Mouse (Mus musculus) thymus, adult 2 months (tissue): ENCODE measurements at regions not wholly inside any gene's neighbourhood (a gene's known extent, or its start where the extent isn't known, plus 50 kb on each side); places are given as distances from the start of the nearest gene placed in this dataset.

Experiments used
- DNase-seq: peaks from one replicate; pipeline ENCODE4 v3.0.0; 2021
- H3K27ac ChIP-seq: fragments of 200-500 bp; 2 replicates; pipeline ENCODE4 v1.5.1; 2012; ENCODE audit warnings: low read length, control low read depth; ENCODE audit not compliant: control insufficient read depth, insufficient read depth
- H3K27me3 ChIP-seq: fragments of 200-500 bp; 2 replicates; pipeline ENCODE4 v1.6.1; 2012; ENCODE audit warnings: mild to moderate bottlenecking, low read length, moderate library complexity, mixed read lengths; ENCODE audit not compliant: control insufficient read depth, insufficient read depth
- H3K36me3 ChIP-seq: fragments of 200-500 bp; 2 replicates; pipeline ENCODE4 v1.6.1; 2012; ENCODE audit warnings: mild to moderate bottlenecking, low read length, moderate library complexity; ENCODE audit not compliant: control insufficient read depth, insufficient read depth
- H3K4me1 ChIP-seq: fragments of 200-500 bp; replicated peaks from 2 replicates; pipeline ENCODE4 v1.6.1; 2012; ENCODE audit warnings: low read length; ENCODE audit not compliant: control insufficient read depth, insufficient read depth
- H3K4me3 ChIP-seq: fragments of 200-500 bp; 2 replicates; pipeline ENCODE4 v1.5.1; 2012; ENCODE audit warnings: mild to moderate bottlenecking, low read length, control low read depth, moderate library complexity; ENCODE audit not compliant: control insufficient read depth, insufficient read depth
- CTCF ChIP-seq: fragments of 200-500 bp; IDR thresholded peaks from 2 replicates; pipeline ENCODE4 v1.5.1; 2012; ENCODE audit warnings: mild to moderate bottlenecking, control low read depth, low read length, moderate library complexity, borderline replicate concordance; ENCODE audit not compliant: control insufficient read depth, poor library complexity, insufficient read depth; ENCODE audit errors: extremely low read depth
- POLR2A ChIP-seq: fragments of 200-500 bp; IDR thresholded peaks from 2 replicates; pipeline ENCODE4 v1.6.1; 2012; ENCODE audit warnings: mild to moderate bottlenecking, low read length, control low read depth, moderate library complexity; ENCODE audit not compliant: control insufficient read depth, poor library complexity, insufficient read depth; ENCODE audit errors: extremely low read depth
- WGBS: fragments of 180-500 bp; shearing (Covaris S2); methylation state at CpG from one replicate; pipeline ENCODE4 v1.1.7; 2018; 5-methylcytosine and 5-hydroxymethylcytosine counted together

DNA sequence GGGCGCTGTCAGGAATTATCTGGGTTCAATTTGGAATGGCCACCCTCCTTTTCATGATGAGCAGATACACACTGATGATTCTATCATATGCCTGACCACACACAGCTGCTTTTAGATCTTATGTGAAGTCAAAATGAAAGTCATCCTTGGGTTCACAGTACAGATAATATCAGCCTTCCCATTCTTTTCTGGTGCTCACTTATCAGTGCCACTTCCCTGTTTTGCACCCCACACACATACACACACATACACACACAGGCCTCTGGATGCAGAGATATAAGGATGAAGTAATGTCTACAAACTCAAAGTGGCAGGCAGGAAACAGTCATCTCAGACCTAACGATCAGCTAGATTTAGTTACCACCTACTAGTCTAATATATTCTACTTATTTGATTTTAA, 52.9 kb upstream of the Oxtr start:
- H3K27ac ChIP-seq = no peak overlapping the region
- no peak for TF ChIP-seq POLR2A
- no peak for TF ChIP-seq CTCF
- WGBS = 58% methylated on average over 2 of the region's 2 CpGs
- no peaks in the 10 kb centered on the region for H3K27me3 ChIP-seq
- peaks cover 14% of the 10 kb centered on the region for H3K4me1 ChIP-seq
- DNase-seq = no peak
- H3K4me3 ChIP-seq = no peak overlapping the region
- H3K36me3 ChIP-seq = no peaks in the 10 kb centered on the region
